Mouse (Mus musculus): ENCODE data around the gene Igf2bp1. TPM values are rescaled to one million over a fixed set of nuclear protein-coding genes. Genes with fewer than 3 reads are reported as not detected.

Gene Igf2bp1
- polyA plus RNA-seq (2015; fragmentation: Nextera tagmentation; extraction: Ambion mirVana): 39.3 and 42.0 TPM in 2 replicates

DNA sequence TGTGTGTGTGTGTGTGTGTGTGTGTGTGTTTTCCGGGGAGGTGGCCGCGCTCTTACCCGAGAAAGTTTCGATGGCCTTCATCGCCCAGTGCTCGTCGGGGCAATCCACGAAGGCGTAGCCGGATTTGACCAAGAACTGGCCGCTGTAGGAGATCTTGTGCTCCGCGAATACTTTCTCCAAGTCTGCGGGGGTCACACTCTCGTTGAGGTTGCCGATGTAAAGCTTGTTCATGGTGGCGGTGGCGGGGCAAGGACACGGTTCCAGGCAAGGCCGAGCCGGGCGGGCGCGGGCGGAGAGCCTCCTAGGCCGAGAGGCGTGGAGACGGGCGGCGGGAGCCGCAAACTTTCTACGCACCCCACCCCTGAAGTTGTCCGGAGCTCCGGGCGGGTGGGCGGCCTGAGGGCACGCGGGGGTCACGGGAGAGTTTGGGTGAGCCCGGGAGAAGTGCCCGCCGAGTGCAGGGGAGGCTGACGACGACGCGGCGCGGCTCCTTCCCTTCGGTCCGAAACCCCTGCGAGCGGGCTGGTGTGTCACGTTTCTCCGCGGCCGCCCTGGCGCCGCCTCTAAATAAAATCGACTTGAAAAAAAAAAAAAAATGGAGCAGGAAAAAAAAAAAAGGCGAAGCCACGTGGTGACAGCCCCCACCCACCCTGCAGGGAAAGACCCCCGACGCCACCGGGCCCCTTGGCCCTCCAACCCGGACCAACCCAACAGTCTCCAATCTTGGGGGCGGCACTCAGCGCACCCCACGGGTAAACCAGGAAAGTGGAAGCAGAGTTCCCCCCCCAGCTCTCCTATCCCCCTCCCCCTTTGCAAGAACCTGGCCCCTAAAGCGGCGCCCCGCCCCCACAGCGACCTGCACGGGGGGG lies at the start of gene Igf2bp1:
Igf2bp1 (minus strand) TSS at position 538 of the 869 bp plus-strand sequence.
- Histone ChIP-seq H3K4me2 (peak within 1 kb of the TSS; percentile 94), H3K27ac (replicated peaks) (peak within 1 kb of the TSS; percentile 97), H3K27me3 (replicated peaks) (no peaks in the 10 kb centered on the region), H3K9ac (peak within 1 kb of the TSS; percentile 96), H3K36me3 (no peaks in the 10 kb centered on the region), H3K9me3 (no peaks in the 10 kb centered on the region), H3K4me1 (peaks cover 39% of the 10 kb centered on the region), H3K4me3 (peak within 1 kb of the TSS; percentile 79)
- ATAC-seq (ENCODE audit: extremely low read depth, insufficient number of reproducible peaks, low FRiP score, low TSS enrichment): peak; percentile 39; the same call in 1 of the 2 replicates
- under 1% methylated on average over 66 of the region's 74 CpGs for WGBS

DNA sequence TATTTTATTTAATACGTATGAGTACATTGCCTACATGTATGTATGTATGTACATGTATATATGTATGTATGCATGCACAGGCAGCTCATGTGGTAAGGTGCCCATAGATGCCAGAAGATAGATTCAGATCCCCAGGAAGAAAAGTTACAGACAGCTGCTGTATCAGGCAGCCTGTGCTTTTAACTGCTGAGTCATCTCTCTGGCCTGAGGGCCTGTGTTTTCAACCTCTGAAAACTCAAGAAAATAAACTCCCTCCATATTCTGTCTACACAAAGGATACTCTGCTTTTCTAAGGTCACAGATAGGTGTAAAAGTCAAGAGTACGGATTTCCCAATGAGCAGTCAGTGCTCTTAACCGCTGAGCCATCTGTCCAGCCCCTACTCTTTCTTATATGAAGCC lies 45.1 kb upstream of the Igf2bp1 start:
- Histone ChIP-seq H3K4me2 (no peak overlapping the region), H3K36me3 (peaks cover 98% of the 10 kb centered on the region), H3K27me3 (replicated peaks) (no peaks in the 10 kb centered on the region), H3K4me3 (no peak overlapping the region), H3K4me1 (no peaks in the 10 kb centered on the region), H3K27ac (replicated peaks) (no peak overlapping the region), H3K9ac (no peak overlapping the region), H3K9me3 (no peaks in the 10 kb centered on the region)
- ATAC-seq (ENCODE audit: extremely low read depth, insufficient number of reproducible peaks, low FRiP score, low TSS enrichment): no peak
- 92% methylated on average over 3 of the region's 3 CpGs for WGBS

DNA sequence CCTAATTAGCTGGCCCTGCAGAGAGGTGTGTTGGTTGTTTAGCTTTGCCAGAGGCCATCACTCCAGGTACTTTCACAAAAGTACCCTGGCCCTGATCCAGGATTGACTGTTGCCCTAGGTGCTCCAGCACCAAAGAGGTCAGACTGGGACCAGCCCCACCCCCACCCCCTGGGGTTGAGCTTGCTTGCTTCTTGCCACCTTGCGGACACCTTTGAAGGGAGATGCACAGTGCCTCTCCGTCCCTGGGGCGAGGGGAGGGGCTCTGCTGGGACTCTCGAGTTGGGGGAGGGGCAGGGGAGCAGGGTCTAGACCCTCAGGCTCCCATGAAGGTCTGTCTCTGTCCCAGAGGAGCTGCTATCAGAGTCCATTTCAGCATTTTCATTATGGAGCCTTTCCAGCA lies 44.2 kb upstream of the Igf2bp1 start:
- Histone ChIP-seq H3K27me3 (replicated peaks) (no peaks in the 10 kb centered on the region), H3K36me3 (peaks cover 97% of the 10 kb centered on the region), H3K4me1 (no peaks in the 10 kb centered on the region), H3K4me3 (no peak overlapping the region), H3K4me2 (no peak overlapping the region), H3K27ac (replicated peaks) (no peak overlapping the region), H3K9ac (no peak overlapping the region), H3K9me3 (no peaks in the 10 kb centered on the region)
- no peak for ATAC-seq (ENCODE audit: extremely low read depth, insufficient number of reproducible peaks, low FRiP score, low TSS enrichment)
- WGBS: 80% methylated on average over 4 of the region's 4 CpGs

DNA sequence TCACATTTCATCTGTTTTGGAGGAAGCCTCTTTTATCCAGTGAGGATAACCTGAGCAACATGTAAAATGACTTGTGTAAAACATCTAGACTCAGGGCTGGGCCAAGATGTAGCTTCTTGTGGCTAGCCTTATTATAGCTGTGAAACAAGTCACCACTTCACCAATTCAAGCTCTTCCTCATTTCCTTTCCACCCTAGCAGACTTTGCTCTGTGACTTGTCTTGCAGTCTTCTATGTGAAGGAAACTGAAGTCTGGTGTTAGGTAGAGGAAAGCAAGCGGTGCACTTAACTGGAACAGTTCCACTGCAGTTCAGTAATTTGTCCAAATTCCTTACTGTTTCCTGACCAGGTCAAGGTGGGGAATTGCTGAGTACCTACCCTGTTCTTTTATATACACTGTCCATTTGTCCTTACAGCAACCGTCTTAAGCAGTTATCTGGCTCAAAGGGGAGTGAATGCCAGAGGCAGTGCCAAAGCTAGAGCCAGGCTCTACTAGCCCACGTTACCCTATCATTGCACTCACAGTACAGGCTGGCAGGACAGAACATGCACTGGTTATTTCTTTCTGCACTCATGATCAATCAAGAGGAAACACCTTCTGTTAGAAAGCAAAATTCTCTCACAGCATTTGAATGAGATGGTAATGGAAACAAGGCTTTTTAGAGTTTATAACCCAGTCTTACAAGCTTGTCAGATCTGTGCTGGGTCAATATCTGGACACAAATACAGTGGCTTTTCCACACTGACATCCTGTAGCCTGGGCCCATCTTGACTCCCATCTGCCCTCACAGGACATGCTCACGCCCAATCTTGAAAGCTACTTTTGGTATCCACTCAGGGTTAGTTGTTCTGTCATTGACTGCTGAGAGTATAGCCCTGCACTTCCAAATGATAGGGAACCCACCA lies 42.0 kb upstream of the Igf2bp1 start:
- no peak overlapping the region for H3K4me3 ChIP-seq
- H3K27ac ChIP-seq (replicated peaks): no peak overlapping the region
- peaks cover 97% of the 10 kb centered on the region for H3K36me3 ChIP-seq
- 82% methylated on average over 4 of the region's 4 CpGs for WGBS
- H3K4me1 ChIP-seq: no peaks in the 10 kb centered on the region
- no peak for ATAC-seq (ENCODE audit: extremely low read depth, insufficient number of reproducible peaks, low FRiP score, low TSS enrichment)
- H3K27me3 ChIP-seq (replicated peaks): no peaks in the 10 kb centered on the region
- H3K4me2 ChIP-seq: no peak overlapping the region
- H3K9ac ChIP-seq: no peak overlapping the region
- H3K9me3 ChIP-seq: no peaks in the 10 kb centered on the region

DNA sequence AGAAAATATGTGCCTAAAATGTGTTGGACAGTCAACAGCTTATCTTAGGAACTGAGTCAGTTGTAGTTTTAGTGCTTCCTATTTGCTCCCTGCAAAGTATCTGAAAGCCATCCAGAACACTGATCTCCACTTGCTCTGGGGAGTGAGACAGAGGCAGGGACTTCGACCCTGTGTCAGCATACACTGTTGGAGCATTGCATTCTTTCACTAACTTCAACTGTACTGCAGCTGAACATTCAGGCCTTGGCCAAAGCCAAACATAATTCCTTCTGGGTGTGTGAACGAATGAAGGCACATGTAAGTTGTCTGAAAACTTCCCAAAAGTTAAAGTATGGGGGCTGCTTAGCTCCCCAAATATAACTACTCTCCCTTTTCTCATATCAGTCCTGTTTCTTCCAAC lies 41.1 kb upstream of the Igf2bp1 start:
- no peak for ATAC-seq (ENCODE audit: extremely low read depth, insufficient number of reproducible peaks, low FRiP score, low TSS enrichment)
- 84% methylated on average over 2 of the region's 2 CpGs for WGBS
- no peak overlapping the region for H3K4me3 ChIP-seq
- no peaks in the 10 kb centered on the region for H3K9me3 ChIP-seq
- no peaks in the 10 kb centered on the region for H3K4me1 ChIP-seq
- H3K27me3 ChIP-seq (replicated peaks): no peaks in the 10 kb centered on the region
- no peak overlapping the region for H3K9ac ChIP-seq
- no peak overlapping the region for H3K4me2 ChIP-seq
- H3K27ac ChIP-seq (replicated peaks): 0 out of 2 replicates have a peak overlapping the region, but pooled peaks have one; percentile 7
- H3K36me3 ChIP-seq: peaks cover 97% of the 10 kb centered on the region

DNA sequence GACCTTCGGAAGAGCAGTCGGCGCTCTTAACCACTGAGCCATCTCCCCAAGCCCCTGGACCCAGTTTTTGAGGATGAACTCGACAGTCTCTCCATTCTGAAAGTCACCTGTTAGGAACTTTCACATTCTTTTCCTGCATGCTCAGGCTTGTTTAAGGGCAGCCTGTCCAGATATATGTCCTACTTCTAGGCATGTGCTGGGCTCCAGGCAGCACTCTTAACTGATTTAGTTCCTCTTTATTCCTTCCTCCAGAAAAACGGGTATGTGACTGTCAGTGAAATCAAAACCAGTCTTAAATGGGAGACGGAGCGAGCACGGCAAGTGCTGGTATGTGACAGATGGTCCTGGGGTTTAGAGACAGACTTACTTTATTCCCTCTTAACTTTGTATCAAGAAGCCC lies 40.3 kb upstream of the Igf2bp1 start:
- ATAC-seq (ENCODE audit: extremely low read depth, insufficient number of reproducible peaks, low FRiP score, low TSS enrichment): no peak
- Histone ChIP-seq H3K27me3 (replicated peaks) (no peaks in the 10 kb centered on the region), H3K4me3 (no peak overlapping the region), H3K9ac (no peak overlapping the region), H3K9me3 (no peaks in the 10 kb centered on the region), H3K27ac (replicated peaks) (no peak overlapping the region), H3K4me2 (no peak overlapping the region), H3K4me1 (no peaks in the 10 kb centered on the region), H3K36me3 (peaks cover 94% of the 10 kb centered on the region)
- WGBS: 81% methylated on average over 8 of the region's 8 CpGs

DNA sequence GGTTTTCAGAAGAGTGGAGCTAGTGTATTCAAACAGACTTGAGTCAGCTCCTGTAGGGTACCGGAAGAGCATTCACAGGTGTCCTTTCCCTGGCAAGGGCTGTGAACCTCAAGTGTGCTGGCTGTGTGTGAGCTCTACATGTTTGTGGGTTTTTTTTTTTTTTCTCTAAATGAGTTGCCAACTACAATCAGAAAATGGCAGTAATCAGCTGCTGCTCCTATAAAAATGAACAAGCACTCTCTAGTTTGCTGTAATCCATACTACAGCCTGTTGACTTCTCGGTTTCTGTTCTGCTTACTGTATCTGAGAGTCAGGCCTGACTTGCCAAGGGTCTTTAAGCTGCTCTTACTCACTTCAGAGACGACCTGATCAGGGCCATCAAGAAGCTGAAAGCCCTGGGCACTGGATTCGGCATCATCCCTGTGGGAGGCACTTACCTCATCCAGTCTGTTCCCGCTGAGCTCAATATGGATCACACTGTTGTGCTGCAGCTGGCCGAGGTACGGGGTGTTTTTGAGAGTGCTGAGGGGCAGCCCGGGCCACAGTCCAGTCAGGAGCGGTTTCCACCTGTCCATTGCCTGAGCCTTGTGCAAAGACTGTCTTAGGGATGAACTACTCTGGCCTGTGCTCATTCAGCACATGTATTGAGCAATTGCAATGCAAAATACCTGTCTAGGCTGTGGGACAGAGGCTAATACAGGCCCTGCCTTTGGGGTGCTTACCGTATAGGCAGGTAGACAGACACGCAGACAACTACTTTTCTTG lies 39.2 kb upstream of the Igf2bp1 start:
- WGBS: 81% methylated on average over 11 of the region's 11 CpGs
- no peak overlapping the region for H3K9ac ChIP-seq
- no peak overlapping the region for H3K4me3 ChIP-seq
- H3K36me3 ChIP-seq: peaks cover 92% of the 10 kb centered on the region
- no peaks in the 10 kb centered on the region for H3K27me3 ChIP-seq (replicated peaks)
- H3K27ac ChIP-seq (replicated peaks): no peak overlapping the region
- no peaks in the 10 kb centered on the region for H3K4me1 ChIP-seq
- no peak overlapping the region for H3K4me2 ChIP-seq
- H3K9me3 ChIP-seq: no peaks in the 10 kb centered on the region
- ATAC-seq (ENCODE audit: extremely low read depth, insufficient number of reproducible peaks, low FRiP score, low TSS enrichment): no peak

DNA sequence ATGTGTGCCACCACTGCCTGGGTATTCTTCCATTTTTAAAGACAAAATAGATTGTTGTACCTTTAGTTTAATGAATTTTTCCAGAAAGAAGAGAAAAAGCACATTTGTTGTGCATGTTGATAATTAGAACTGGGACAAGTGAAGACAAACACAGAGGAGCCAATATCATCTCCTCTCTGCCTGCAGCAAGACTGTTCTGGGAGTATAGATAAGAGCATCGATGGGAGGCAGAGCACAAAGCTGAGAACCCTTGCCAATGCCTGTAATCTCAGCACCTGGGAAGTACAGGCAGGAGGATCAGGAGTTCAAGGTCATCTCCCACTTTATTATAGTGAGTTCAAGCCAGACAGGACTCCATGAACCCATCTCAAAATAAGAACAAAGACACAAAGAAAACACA lies 32.8 kb upstream of the Igf2bp1 start:
- ATAC-seq (ENCODE audit: extremely low read depth, insufficient number of reproducible peaks, low FRiP score, low TSS enrichment): no peak
- Histone ChIP-seq H3K9me3 (no peaks in the 10 kb centered on the region), H3K4me2 (no peak overlapping the region), H3K27me3 (replicated peaks) (no peaks in the 10 kb centered on the region), H3K36me3 (peaks cover 55% of the 10 kb centered on the region), H3K4me1 (peaks cover 22% of the 10 kb centered on the region), H3K9ac (no peak overlapping the region), H3K4me3 (no peak overlapping the region), H3K27ac (replicated peaks) (no peak overlapping the region)
- WGBS: 29% methylated on average over 1 of the region's 1 CpGs

DNA sequence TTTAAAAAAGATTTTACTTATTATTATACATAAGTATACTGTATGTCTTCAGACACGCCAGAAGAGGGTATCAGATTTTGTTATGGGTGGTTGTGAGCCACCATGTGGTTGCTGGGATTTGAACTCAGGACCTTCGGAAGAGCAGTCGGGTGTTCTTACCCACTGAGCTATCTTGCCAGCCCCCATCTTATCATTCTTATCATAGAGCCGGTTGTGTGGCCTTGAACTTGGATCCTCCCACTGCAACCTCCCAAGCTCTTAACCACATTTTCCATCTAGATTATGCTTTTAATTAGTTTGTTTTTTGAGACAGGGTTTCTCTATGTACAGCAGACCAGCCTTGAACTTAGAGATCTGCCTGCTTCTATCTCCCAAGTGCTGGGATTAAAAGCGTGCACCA lies 31.8 kb upstream of the Igf2bp1 start:
- H3K4me2 ChIP-seq: no peak overlapping the region
- ATAC-seq (ENCODE audit: extremely low read depth, insufficient number of reproducible peaks, low FRiP score, low TSS enrichment): no peak
- no peak overlapping the region for H3K4me3 ChIP-seq
- H3K36me3 ChIP-seq: peaks cover 44% of the 10 kb centered on the region
- peaks cover 22% of the 10 kb centered on the region for H3K4me1 ChIP-seq
- no peak overlapping the region for H3K9ac ChIP-seq
- 75% methylated on average over 5 of the region's 5 CpGs for WGBS
- no peak overlapping the region for H3K27ac ChIP-seq (replicated peaks)
- no peaks in the 10 kb centered on the region for H3K27me3 ChIP-seq (replicated peaks)
- H3K9me3 ChIP-seq: no peaks in the 10 kb centered on the region; the same call in 1 of the 2 replicates

DNA sequence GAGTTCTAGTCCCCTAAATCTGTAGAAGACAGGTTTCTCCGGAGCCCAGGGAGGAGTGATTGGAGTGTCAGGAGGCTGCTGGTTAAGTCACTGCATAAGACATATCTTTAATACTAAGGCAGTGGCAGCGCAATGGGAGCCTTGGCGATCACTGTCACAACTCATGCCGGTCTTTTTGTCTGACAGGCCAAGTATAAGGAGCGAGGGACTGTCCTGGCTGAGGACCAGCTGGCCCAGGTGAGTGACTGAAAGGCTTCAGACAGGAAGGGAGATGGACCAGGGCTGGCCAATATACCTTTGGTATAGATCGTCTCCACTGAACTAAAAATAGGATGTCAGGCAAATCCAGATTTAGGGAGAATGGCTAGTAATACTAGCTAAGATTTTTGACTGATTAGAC lies 29.4 kb upstream of the Igf2bp1 start:
- Histone ChIP-seq H3K4me2 (peak overlapping the region; percentile 95), H3K27me3 (replicated peaks) (no peaks in the 10 kb centered on the region), H3K27ac (replicated peaks) (0 out of 2 replicates have a peak overlapping the region, but pooled peaks have one; percentile 61), H3K4me3 (peak overlapping the region; percentile 83), H3K4me1 (peaks cover 22% of the 10 kb centered on the region), H3K9ac (peak overlapping the region; percentile 91), H3K9me3 (peaks cover 3% of the 10 kb centered on the region; the same call in 1 of the 2 replicates), H3K36me3 (peaks cover 25% of the 10 kb centered on the region)
- WGBS: 9% methylated on average over 6 of the region's 6 CpGs
- ATAC-seq (ENCODE audit: extremely low read depth, insufficient number of reproducible peaks, low FRiP score, low TSS enrichment): no peak

All from heart, embryonic 13.5 days (tissue).